Mouse (Mus musculus): ENCODE data around the gene Mybbp1a. TPM values are rescaled to one million over a fixed set of nuclear protein-coding genes. Genes with fewer than 3 reads are reported as not detected.

The Mybbp1a gene
- polyA plus RNA-seq, 1 experiment from 2014 or later, result 236 TPM

DNA sequence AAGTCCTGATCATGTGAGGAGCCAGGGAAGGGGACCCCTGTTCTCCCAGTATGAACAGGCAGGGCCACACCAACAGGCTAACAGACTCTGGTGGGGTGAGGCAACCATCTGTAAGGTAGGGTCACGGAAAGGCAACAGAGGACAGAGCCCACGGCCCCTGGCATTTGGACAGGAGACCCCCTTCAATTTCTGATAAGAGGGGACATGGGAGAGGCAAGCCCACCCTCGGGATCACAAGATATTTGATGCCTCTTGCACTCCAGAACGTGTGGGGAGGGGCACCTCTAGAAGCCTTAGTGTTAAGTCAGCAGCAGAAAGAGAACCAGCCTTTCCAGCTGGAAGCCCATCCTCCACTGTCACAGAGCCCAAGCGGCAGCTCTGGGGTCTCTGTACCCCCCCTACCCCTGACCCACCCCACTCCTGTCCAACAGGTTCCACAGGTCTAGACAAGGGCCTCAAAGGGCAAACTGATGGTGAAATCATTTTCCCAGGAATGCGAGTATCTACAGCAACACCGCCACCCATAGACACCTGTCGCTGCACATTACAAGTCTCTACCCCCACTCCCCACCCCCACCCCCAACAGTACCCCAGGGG is 35.0 kb upstream of the Mybbp1a start:
- H3K36me3 ChIP-seq, result 0 out of 2 replicates have a peak, but pooled peaks cover 4% of the 10 kb centered on the region
- H3K27ac ChIP-seq (replicated peaks), result no peak overlapping the region
- peaks cover 56% of the 10 kb centered on the region for H3K4me1 ChIP-seq
- 61% methylated on average over 8 of the region's 8 CpGs for WGBS
- no peak overlapping the region for H3K4me3 ChIP-seq
- DNase-seq (ENCODE audit: low spot score), result no peak
- H3K9me3 ChIP-seq (replicated peaks), result no peaks in the 10 kb centered on the region
- H3K27me3 ChIP-seq (ENCODE audit: low read depth, poor library complexity, severe bottlenecking), result peaks cover 46% of the 10 kb centered on the region

DNA sequence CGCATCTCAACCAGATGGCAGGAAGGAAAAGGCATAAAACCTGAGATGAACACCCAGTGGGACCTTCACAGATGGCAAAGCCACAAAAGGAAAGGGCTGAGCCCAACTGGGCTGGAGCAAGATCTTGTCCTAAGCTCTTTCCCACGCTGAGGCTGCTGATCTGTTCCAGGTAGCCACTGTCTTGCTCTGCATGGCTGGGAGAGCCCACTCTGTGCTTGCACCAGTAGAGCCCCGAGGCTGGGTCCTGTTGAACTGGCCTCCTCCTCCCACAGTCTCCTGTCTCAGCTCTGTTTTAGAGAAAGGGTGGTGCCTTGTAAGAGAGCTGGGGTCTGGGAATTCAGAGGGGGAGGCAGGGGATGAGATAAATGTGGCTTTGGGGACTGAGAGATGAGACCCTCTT is 34.1 kb upstream of the Mybbp1a start:
- H3K27me3 ChIP-seq (ENCODE audit: low read depth, poor library complexity, severe bottlenecking), result peaks cover 51% of the 10 kb centered on the region
- peak overlapping the region; percentile 46; the same call in 1 of the 2 replicates for H3K27ac ChIP-seq (replicated peaks)
- no peaks in the 10 kb centered on the region for H3K9me3 ChIP-seq (replicated peaks)
- H3K36me3 ChIP-seq, result 0 out of 2 replicates have a peak, but pooled peaks cover 4% of the 10 kb centered on the region
- H3K4me3 ChIP-seq, result no peak overlapping the region
- 14% methylated on average over 3 of the region's 3 CpGs for WGBS
- peaks cover 62% of the 10 kb centered on the region for H3K4me1 ChIP-seq
- no peak for DNase-seq (ENCODE audit: low spot score)

DNA sequence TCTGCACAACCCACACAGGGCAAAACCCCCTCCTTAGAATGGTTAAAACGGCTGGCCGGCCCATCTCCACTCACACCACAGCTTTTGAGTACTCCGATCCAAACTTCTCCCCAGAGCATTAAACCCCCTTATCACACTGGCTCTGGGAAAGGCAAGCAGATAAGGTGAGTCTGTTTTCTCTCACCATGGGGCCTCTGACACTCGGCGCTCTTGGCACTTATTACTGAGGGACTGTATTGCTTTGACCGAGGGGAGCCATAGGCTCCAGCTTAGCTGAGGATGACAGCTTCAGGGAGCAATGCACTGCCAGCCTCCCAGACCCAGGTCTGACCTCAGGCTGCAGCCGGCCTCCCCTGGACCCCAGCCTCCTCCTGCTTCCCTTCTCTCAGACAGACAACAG is 33.6 kb upstream of the Mybbp1a start:
- DNase-seq (ENCODE audit: low spot score), result no peak
- peaks cover 56% of the 10 kb centered on the region for H3K27me3 ChIP-seq (ENCODE audit: low read depth, poor library complexity, severe bottlenecking)
- peaks cover 61% of the 10 kb centered on the region for H3K4me1 ChIP-seq
- H3K36me3 ChIP-seq, result 0 out of 2 replicates have a peak, but pooled peaks cover 4% of the 10 kb centered on the region
- WGBS, result 26% methylated on average over 7 of the region's 7 CpGs
- no peak overlapping the region for H3K27ac ChIP-seq (replicated peaks)
- no peaks in the 10 kb centered on the region for H3K9me3 ChIP-seq (replicated peaks)
- no peak overlapping the region for H3K4me3 ChIP-seq

DNA sequence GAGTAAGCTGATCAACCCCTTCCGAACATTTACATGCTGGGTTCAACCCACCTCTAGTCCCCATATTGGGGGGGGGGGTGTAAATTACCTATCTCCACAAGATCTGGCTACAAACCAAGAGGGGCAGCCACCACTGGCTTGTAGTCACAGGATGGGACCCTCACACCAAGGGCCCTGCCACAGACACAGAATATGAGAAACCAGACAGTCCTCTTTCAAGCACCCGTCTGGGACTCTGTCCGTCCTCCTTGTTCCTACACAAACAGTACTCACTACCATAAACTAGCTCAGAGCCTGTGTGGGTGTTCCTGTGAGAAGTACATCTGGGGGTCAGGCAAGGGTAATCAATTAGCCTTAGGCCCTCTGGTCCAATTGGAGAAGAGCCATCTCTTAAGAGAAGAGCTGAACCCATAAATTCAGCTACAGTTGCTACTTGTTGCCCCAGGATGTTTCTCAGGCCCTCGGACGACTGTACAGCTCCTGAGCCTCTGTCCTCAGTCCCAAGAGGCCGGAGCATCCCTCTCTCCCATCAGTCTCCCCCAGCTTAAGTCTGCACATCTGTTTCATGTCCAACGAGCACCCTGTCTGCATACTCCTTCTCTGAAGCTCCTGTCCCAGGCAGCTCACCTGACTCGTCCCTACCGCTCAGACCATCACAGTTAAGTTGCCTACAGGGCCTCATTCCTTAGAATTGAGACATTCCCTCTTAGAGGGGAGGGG is 32.5 kb upstream of the Mybbp1a start:
- Histone ChIP-seq H3K9me3 (replicated peaks) (no peaks in the 10 kb centered on the region), H3K4me3 (no peak overlapping the region), H3K27ac (replicated peaks) (no peak overlapping the region), H3K36me3 (no peaks in the 10 kb centered on the region), H3K4me1 (peaks cover 61% of the 10 kb centered on the region), H3K27me3 (ENCODE audit: low read depth, poor library complexity, severe bottlenecking) (peaks cover 66% of the 10 kb centered on the region)
- DNase-seq (ENCODE audit: low spot score), result no peak
- 62% methylated on average over 9 of the region's 9 CpGs for WGBS

DNA sequence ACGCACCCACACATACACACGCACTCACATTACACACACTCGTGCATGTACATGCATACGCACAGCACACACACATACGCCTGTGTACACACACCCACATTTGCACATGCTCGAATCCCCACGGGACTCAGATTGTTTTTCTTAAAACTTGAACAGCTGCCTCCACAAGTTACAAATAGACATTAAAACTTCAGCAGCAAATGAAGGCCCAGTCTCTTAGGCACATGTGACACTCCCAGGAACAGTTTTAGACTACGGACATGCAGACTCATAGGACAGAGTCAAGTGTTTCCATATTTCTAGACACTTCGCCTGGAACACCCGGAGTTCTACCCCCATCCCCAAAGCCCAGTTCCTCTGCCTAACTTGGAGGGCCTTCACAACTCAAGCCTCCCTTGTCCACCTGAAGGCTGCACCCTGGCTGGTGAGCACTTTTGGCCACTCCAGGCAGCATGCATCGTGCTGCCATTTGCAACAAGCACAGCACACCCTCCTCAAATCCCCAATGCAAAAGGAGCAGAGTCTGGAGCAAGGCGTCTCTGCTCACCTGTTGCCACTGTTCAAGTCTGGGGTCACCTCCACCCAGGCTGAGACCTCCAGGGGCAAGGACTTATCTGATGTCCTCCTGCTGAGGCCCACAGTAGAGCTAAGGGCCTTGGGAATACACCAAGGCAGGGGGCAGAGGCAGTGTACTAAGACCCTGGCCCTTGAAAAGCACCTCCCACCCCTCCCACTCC is 31.3 kb upstream of the Mybbp1a start:
- Histone ChIP-seq H3K4me3 (peak overlapping the region; percentile 75), H3K36me3 (no peaks in the 10 kb centered on the region), H3K27ac (replicated peaks) (no peak overlapping the region), H3K27me3 (ENCODE audit: low read depth, poor library complexity, severe bottlenecking) (peaks cover 78% of the 10 kb centered on the region), H3K4me1 (peaks cover 61% of the 10 kb centered on the region), H3K9me3 (replicated peaks) (no peaks in the 10 kb centered on the region)
- 76% methylated on average over 12 of the region's 12 CpGs for WGBS
- no peak for DNase-seq (ENCODE audit: low spot score)

DNA sequence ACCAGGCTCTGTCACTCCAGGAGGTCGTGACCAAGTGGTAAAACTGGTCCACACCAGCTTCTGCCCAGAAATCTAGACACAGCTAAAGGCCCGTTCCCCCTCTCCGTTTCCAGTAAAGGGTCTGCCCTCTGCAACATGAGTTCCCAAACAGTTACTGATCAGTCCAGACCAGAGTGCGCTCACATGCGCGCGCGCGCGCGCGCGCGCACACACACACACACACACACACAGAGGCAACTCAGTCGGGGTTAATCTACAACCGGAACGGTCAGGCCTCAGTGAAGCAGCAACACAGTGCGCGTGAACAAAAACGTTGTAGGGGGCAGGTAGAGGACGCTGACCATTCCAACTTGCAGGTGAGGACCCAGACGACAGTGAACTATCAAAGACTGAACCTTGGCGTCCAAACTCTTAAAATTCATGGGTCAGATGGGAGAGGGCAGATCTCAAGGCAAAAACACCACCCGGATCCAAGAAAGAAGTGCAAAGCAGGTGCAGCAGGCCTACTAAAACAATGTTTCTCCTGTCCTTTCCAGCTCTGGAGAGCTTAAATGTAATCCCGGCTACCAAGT is 30.5 kb upstream of the Mybbp1a start:
- Histone ChIP-seq H3K9me3 (replicated peaks) (no peaks in the 10 kb centered on the region), H3K4me3 (peak overlapping the region; percentile 75), H3K36me3 (no peaks in the 10 kb centered on the region), H3K27me3 (ENCODE audit: low read depth, poor library complexity, severe bottlenecking) (peaks cover 86% of the 10 kb centered on the region), H3K4me1 (peaks cover 61% of the 10 kb centered on the region), H3K27ac (replicated peaks) (peak overlapping the region; percentile 83)
- WGBS, result 1% methylated on average over 25 of the region's 25 CpGs
- DNase-seq (ENCODE audit: low spot score), result peak; percentile 59

DNA sequence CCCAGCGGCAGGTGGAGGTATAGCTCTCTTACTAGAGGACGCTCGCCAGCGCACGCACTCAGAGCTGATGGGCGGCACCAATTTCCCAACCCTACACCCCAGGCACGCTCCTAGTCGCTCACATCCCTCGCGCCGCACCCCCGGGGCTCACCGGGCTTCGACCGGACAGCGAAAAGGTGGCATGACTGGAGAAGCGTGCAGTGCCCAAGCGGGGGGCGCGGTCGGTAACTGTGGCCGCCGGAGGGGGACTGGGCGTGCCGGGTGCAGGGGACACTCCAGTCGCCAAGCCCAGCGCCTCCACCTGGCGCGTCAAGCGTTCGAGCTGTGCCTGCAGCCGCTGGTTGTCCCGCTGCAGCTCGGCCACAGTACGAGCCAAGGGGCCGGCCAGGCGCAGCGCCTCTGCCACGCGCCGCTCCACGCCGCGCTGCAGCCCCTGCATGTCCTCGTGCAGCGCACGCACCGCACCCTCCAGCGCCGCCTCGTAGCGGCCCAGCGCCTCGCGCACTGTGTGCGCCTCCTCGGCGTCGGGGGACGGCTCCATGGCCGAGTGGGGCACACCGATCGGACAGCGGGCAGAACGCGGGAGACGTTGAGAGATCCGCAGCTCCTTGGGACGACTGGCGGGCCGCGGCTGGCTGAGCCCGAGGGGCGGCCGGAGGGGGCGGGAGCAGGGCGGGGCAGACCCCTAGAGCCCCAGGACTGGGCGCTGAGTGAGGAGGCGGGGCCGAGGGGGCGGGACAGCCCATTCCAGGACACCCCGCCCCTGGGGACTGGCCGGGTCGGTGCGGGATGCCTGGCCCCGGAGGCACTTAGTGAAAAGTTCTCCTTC is 29.8 kb upstream of the Mybbp1a start, which contains the start of gene Smtnl2:
Smtnl2 (minus strand) TSS at position 621 of the 829 bp plus-strand sequence.
- peaks cover 59% of the 10 kb centered on the region for H3K4me1 ChIP-seq
- under 1% methylated on average over 85 of the region's 86 CpGs for WGBS
- no peaks in the 10 kb centered on the region for H3K9me3 ChIP-seq (replicated peaks)
- DNase-seq (ENCODE audit: low spot score), result peak; percentile 89
- peak within 1 kb of the TSS; percentile 83 for H3K27ac ChIP-seq (replicated peaks)
- peaks cover 86% of the 10 kb centered on the region for H3K27me3 ChIP-seq (ENCODE audit: low read depth, poor library complexity, severe bottlenecking)
- peak within 1 kb of the TSS; percentile 75 for H3K4me3 ChIP-seq
- no peaks in the 10 kb centered on the region for H3K36me3 ChIP-seq

DNA sequence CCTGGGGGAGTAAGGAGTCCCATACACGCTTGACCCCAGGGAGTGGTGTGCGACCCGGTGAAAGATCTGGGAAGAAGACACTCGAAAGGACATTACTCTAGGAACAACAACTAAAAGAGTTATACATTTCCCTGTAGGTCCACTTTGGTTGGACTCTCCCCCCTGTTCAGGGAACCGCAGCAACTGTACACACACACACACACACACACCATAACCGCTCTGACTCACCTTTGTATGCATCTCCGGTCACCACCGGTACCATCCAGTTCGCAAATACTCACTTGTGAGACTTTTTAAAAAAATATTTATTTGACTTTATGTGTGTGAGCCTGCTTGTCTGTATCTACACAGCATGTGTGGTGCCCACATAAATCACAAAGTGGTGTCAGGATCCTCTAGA is 29.2 kb upstream of the Mybbp1a start:
- Histone ChIP-seq H3K4me1 (peaks cover 56% of the 10 kb centered on the region), H3K36me3 (no peaks in the 10 kb centered on the region), H3K27ac (replicated peaks) (no peak overlapping the region), H3K4me3 (peak overlapping the region; percentile 75), H3K9me3 (replicated peaks) (no peaks in the 10 kb centered on the region), H3K27me3 (ENCODE audit: low read depth, poor library complexity, severe bottlenecking) (peaks cover 80% of the 10 kb centered on the region)
- 34% methylated on average over 9 of the region's 9 CpGs for WGBS
- no peak for DNase-seq (ENCODE audit: low spot score)

DNA sequence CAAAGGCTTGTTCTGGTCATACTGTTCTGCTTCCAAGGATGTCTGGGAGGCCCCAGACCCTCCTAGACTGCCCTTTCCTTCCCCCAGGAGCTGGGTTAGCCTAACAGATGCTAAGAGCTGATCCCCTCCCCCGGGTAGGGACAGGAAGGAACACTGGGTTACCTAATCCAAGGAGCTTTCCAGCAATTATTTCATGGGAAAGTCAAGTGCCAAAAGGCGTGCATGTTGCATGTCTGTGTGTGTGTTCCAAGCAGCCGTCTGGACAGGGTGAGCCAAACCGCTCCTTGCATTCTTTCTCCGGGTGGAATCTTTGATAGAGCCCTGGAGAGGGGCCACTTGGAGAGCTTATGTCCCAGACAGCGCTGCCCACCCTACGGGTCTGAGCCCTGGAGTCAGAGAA is 28.1 kb upstream of the Mybbp1a start:
- Histone ChIP-seq H3K27ac (replicated peaks) (no peak overlapping the region), H3K36me3 (no peaks in the 10 kb centered on the region), H3K9me3 (replicated peaks) (no peaks in the 10 kb centered on the region), H3K4me3 (no peak overlapping the region), H3K4me1 (peaks cover 56% of the 10 kb centered on the region), H3K27me3 (ENCODE audit: low read depth, poor library complexity, severe bottlenecking) (peaks cover 71% of the 10 kb centered on the region)
- DNase-seq (ENCODE audit: low spot score), result no peak
- WGBS, result 78% methylated on average over 7 of the region's 7 CpGs

DNA sequence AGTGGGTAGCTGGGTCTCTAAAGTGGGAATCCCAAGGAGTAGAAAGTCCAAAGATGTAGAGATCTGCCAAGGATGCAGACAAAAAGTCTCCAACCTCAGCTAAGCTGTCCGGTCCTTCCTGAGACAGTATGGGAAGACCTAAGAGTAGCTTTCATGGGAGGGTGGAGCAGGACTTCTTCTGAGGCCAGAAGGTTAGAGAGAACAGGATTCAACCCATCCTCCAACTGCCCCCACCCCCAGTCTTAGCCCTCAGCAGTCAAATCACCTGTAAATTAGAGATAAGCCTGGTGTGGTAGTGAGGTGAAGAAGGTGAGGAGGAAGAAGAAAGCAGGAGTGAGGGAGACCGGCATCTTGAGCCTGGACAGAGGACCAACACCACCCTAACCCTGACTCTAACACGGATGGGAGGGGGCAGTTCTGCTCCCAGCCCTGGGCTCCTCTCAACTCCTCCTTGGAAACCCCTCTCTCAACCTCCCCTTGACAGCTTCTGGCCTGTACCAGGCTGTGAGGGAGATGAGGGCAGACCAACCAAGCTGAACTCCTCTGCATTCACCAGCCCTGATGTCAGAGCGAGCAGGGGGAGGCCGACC is 27.5 kb upstream of the Mybbp1a start:
- 60% methylated on average over 5 of the region's 5 CpGs for WGBS
- Histone ChIP-seq H3K27me3 (ENCODE audit: low read depth, poor library complexity, severe bottlenecking) (peaks cover 65% of the 10 kb centered on the region), H3K4me1 (peaks cover 54% of the 10 kb centered on the region), H3K36me3 (no peaks in the 10 kb centered on the region), H3K9me3 (replicated peaks) (no peaks in the 10 kb centered on the region), H3K27ac (replicated peaks) (no peak overlapping the region), H3K4me3 (no peak overlapping the region)
- no peak for DNase-seq (ENCODE audit: low spot score)

DNA sequence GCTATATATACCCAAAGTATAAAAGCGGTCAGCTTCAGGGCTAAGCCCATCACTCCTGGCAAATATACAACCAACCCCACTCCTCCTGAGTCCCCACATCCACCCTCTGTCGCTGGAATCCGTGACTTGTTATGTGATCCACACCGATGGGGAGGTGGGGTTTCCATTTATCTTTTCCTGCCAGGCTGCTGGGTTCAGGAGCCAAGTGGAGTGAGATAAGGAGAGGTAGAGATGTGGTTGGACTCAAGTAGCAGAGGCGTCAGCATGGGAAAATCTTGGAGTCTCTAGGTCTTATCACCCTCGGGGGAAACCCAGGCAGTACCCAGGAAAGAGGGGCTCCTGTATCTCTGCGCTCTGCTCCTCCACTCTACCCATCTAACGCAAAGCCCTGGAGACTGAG is 26.0 kb upstream of the Mybbp1a start:
- Histone ChIP-seq H3K9me3 (replicated peaks) (no peaks in the 10 kb centered on the region), H3K36me3 (no peaks in the 10 kb centered on the region), H3K27me3 (ENCODE audit: low read depth, poor library complexity, severe bottlenecking) (peaks cover 50% of the 10 kb centered on the region), H3K4me3 (no peak overlapping the region), H3K4me1 (peaks cover 39% of the 10 kb centered on the region), H3K27ac (replicated peaks) (no peak overlapping the region)
- WGBS, result 84% methylated on average over 8 of the region's 8 CpGs
- no peak for DNase-seq (ENCODE audit: low spot score)

DNA sequence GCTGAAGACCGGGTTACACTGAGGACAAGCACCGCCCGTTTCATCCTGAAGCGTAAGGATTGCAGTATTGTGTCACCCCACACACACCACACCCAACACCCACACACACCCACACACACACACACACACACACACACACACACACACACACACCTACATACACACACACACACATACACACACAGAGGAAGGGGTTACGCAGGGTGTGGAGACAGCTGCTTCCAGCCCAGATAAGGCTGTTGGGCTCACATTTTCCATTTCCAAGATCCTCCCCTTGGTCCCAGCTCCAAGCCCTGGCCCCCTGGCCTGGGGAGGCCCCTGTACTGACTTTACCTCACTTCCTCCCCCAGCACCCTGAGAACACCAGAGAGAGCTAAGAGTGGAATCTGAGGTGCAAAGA is 24.5 kb upstream of the Mybbp1a start:
- Histone ChIP-seq H3K4me3 (no peak overlapping the region), H3K4me1 (peaks cover 24% of the 10 kb centered on the region), H3K9me3 (replicated peaks) (no peaks in the 10 kb centered on the region), H3K27me3 (ENCODE audit: low read depth, poor library complexity, severe bottlenecking) (peaks cover 39% of the 10 kb centered on the region), H3K27ac (replicated peaks) (peak overlapping the region; percentile 73), H3K36me3 (no peaks in the 10 kb centered on the region)
- 84% methylated on average over 5 of the region's 5 CpGs for WGBS
- DNase-seq (ENCODE audit: low spot score), result no peak
